Mouse (Mus musculus) cerebellum, adult 2 months (tissue): ENCODE results near the gene Lsp1.

Experiments
- CTCF ChIP-seq: fragments of 200-500 bp; IDR thresholded peaks from 2 replicates; pipeline ENCODE4 v1.5.1; 2011; ENCODE audit warnings: low read depth, mild to moderate bottlenecking, control low read depth, low read length, moderate library complexity, borderline replicate concordance; ENCODE audit not compliant: insufficient read depth
- POLR2A ChIP-seq: fragments of 200-500 bp; IDR thresholded peaks from 2 replicates; pipeline ENCODE4 v1.6.1; 2011; ENCODE audit warnings: low read length, control low read depth, borderline replicate concordance; ENCODE audit not compliant: insufficient read depth

DNA sequence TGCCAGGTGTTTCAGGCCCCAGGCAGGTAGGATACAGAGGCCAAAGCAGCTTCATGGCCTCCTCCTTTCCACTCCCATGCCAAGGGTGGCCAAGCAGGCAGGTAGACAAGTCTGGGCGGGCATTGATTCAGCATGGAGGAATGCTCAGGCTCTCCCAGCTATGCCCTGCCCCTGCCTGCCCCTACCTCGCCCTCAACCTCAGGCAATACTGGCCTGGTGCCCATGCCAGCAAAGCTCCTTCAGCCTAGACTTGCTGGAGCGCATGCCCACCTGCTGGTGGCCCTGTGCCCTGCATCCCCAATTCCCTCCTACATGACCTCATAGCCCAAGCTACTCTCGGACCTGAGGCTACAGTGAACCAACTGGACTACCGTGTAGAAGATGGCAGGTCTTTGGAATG is 23.3 kb upstream of the Lsp1 start:
- no peak for TF ChIP-seq POLR2A
- 0 out of 2 replicates have a peak, but pooled peaks have one; percentile 6 for TF ChIP-seq CTCF
